Mouse (Mus musculus) MEL (cell line): Measurements from ENCODE around the gene Ppp2r5a. TPM values are rescaled to one million over a fixed set of nuclear protein-coding genes. Genes with fewer than 3 reads are reported as not detected.

Experiments used
- DNase-seq: peaks from one replicate; pipeline ENCODE4 v3.0.0; 2011; ENCODE audit warnings: low read depth, low spot score
- H3K27ac ChIP-seq: 2 replicates; pipeline ENCODE4 v1.5.1; 2012; ENCODE audit warnings: low read depth, mild to moderate bottlenecking, control low read depth, low read length, moderate library complexity; ENCODE audit not compliant: control insufficient read depth
- H3K27me3 ChIP-seq, 2 experiments: fragments of 150-350 bp in 1 of 2; sonication (generic) in 1 of 2; 2 replicates each; pipeline ENCODE4 v1.6.1; 2012; ENCODE audit warnings: low read length in 2 of 2, mild to moderate bottlenecking in 2 of 2, improper control_type of control experiment in 1 of 2, moderate library complexity in 1 of 2; ENCODE audit not compliant: insufficient read depth in 2 of 2, control insufficient read depth in 1 of 2
- H3K36me3 ChIP-seq, 2 experiments: 2 replicates each; pipeline ENCODE4 v1.6.1; 2012 to 2014; ENCODE audit warnings: low read length in 2 of 2, improper control_type of control experiment in 1 of 2, inconsistent platforms in 1 of 2, mild to moderate bottlenecking in 1 of 2; ENCODE audit not compliant: insufficient read depth in 2 of 2, control insufficient read depth in 1 of 2
- H3K4me1 ChIP-seq, 2 experiments: fragments of 150-350 bp in 1 of 2; sonication (generic) in 1 of 2; 2 replicates each; pipeline ENCODE4 v1.6.1; 2012; ENCODE audit warnings: low read length in 2 of 2, improper control_type of control experiment in 1 of 2, mild to moderate bottlenecking in 1 of 2; ENCODE audit not compliant: insufficient read depth in 2 of 2, control insufficient read depth in 1 of 2
- H3K4me3 ChIP-seq, 2 experiments: fragments of 150-350 bp in 1 of 2; sonication (generic) in 1 of 2; 2 replicates each; pipeline ENCODE4 v1.5.1; 2012; ENCODE audit warnings: low read depth in 2 of 2, low read length in 2 of 2, mild to moderate bottlenecking in 2 of 2, moderate library complexity in 2 of 2, control low read depth in 1 of 2, improper control_type of control experiment in 1 of 2; ENCODE audit not compliant: control insufficient read depth in 1 of 2, insufficient read depth in 1 of 2
- H3K79me2 ChIP-seq: 2 replicates; pipeline ENCODE4 v1.6.1; 2012; ENCODE audit warnings: mild to moderate bottlenecking, low read length, moderate library complexity; ENCODE audit not compliant: control insufficient read depth, poor library complexity, insufficient read depth
- H3K9ac ChIP-seq: 2 replicates; pipeline ENCODE4 v1.6.1; 2012; ENCODE audit warnings: low read depth, mild to moderate bottlenecking, control low read depth, low read length, moderate library complexity; ENCODE audit not compliant: control insufficient read depth, poor library complexity, severe bottlenecking
- H3K9me3 ChIP-seq: fragments of 150-350 bp; sonication (generic); replicated peaks from 2 replicates; pipeline ENCODE4 v1.6.1; 2012; ENCODE audit warnings: mild to moderate bottlenecking, low read length, improper control_type of control experiment, moderate library complexity; ENCODE audit not compliant: insufficient read depth
- CHD2 ChIP-seq: IDR thresholded peaks from 2 replicates; pipeline ENCODE4 v1.6.1; 2011; ENCODE audit warnings: low read length, improper control_type of control experiment
- CTCF ChIP-seq, 3 experiments: IDR thresholded peaks in 2 of 3; conservative IDR thresholded peaks in 1 of 3; 2 replicates each; pipeline ENCODE4 v1.5.1; 2011 to 2012; ENCODE audit warnings: low read length in 3 of 3, low read depth in 2 of 3, mild to moderate bottlenecking in 2 of 3, improper control_type of control experiment in 1 of 3, inconsistent platforms in 1 of 3, mixed read lengths in 1 of 3, moderate library complexity in 1 of 3; ENCODE audit not compliant: control insufficient read depth in 1 of 3, insufficient read depth in 1 of 3, poor library complexity in 1 of 3, severe bottlenecking in 1 of 3
- E2F4 ChIP-seq: IDR thresholded peaks from 2 replicates; pipeline ENCODE4 v1.6.1; 2011; ENCODE audit warnings: low read depth, low read length, improper control_type of control experiment, borderline replicate concordance
- ELF1 ChIP-seq: IDR thresholded peaks from 2 replicates; pipeline ENCODE4 v1.6.1; 2014; ENCODE audit warnings: low read depth, mild to moderate bottlenecking, inconsistent platforms, low read length, improper control_type of control experiment, moderate library complexity
- EP300 ChIP-seq, 2 experiments: IDR thresholded peaks; 2 replicates each; pipeline ENCODE4 v1.6.1; 2011; ENCODE audit warnings: improper control_type of control experiment in 2 of 2, low read length in 2 of 2, low read depth in 1 of 2, mild to moderate bottlenecking in 1 of 2
- HCFC1 ChIP-seq: IDR thresholded peaks from 2 replicates; pipeline ENCODE4 v1.6.1; 2012; ENCODE audit warnings: low read depth, mild to moderate bottlenecking, inconsistent platforms, low read length, improper control_type of control experiment, moderate library complexity
- JUND ChIP-seq: IDR thresholded peaks from 2 replicates; pipeline ENCODE4 v1.6.1; 2011; ENCODE audit warnings: low read depth, mild to moderate bottlenecking, improper control_type of control experiment, low read length
- MAFK ChIP-seq: IDR thresholded peaks from 2 replicates; pipeline ENCODE4 v1.6.1; 2011; ENCODE audit warnings: low read depth, mild to moderate bottlenecking, low read length, improper control_type of control experiment, borderline replicate concordance
- MAX ChIP-seq: IDR thresholded peaks from 2 replicates; pipeline ENCODE4 v1.6.1; 2011; ENCODE audit warnings: low read length, improper control_type of control experiment
- MAZ ChIP-seq: IDR thresholded peaks from 2 replicates; pipeline ENCODE4 v1.6.1; 2012; ENCODE audit warnings: low read depth, mild to moderate bottlenecking, inconsistent platforms, low read length, improper control_type of control experiment
- MEF2A ChIP-seq: IDR thresholded peaks from 2 replicates; pipeline ENCODE4 v1.6.1; 2014; ENCODE audit warnings: low read depth, mild to moderate bottlenecking, inconsistent platforms, low read length, improper control_type of control experiment; ENCODE audit not compliant: poor library complexity, insufficient replicate concordance, severe bottlenecking; ENCODE audit errors: extremely low read depth
- MXI1 ChIP-seq: IDR thresholded peaks from 2 replicates; pipeline ENCODE4 v1.6.1; 2011; ENCODE audit warnings: mild to moderate bottlenecking, low read depth, low read length, improper control_type of control experiment
- MYB ChIP-seq: IDR thresholded peaks from 2 replicates; pipeline ENCODE4 v1.6.1; 2011; ENCODE audit warnings: mild to moderate bottlenecking, low read depth, low read length, improper control_type of control experiment
- POLR2A ChIP-seq, 2 experiments: IDR thresholded peaks; 2 replicates each; pipeline ENCODE4 v1.6.1; 2011 to 2012; ENCODE audit warnings: low read length in 2 of 2, mild to moderate bottlenecking in 2 of 2, control low read depth in 1 of 2, improper control_type of control experiment in 1 of 2, low read depth in 1 of 2, moderate library complexity in 1 of 2; ENCODE audit not compliant: control insufficient read depth in 1 of 2, insufficient read depth in 1 of 2, poor library complexity in 1 of 2
- POLR2AphosphoS5 ChIP-seq: IDR thresholded peaks from 2 replicates; pipeline ENCODE4 v1.6.1; 2012; ENCODE audit warnings: low read depth, borderline replicate concordance, mild to moderate bottlenecking, inconsistent platforms, low read length, moderate library complexity, mixed read lengths
- RAD21 ChIP-seq: IDR thresholded peaks from 2 replicates; pipeline ENCODE4 v1.6.1; 2011; ENCODE audit warnings: mild to moderate bottlenecking, low read depth, low read length, improper control_type of control experiment
- TAL1 ChIP-seq: IDR thresholded peaks from 2 replicates; pipeline ENCODE4 v1.6.1; 2012; ENCODE audit warnings: mild to moderate bottlenecking, inconsistent platforms, low read length, moderate library complexity, mixed read lengths
- TBP ChIP-seq: IDR thresholded peaks from 2 replicates; pipeline ENCODE4 v1.8.0; 2011; ENCODE audit warnings: low read depth, low read length, improper control_type of control experiment
- USF2 ChIP-seq, 2 experiments: IDR thresholded peaks; 2 replicates each; pipeline ENCODE4 v1.6.1; 2011 to 2012; ENCODE audit warnings: improper control_type of control experiment in 2 of 2, low read length in 2 of 2, borderline replicate concordance in 1 of 2, inconsistent platforms in 1 of 2, low read depth in 1 of 2, mild to moderate bottlenecking in 1 of 2; ENCODE audit not compliant: insufficient read depth in 1 of 2
- polyA plus RNA-seq, 2 experiments: library from polyadenylated mRNA; stranded (reverse) in 1 of 2; unstranded in 1 of 2; fragments of >175 nt in 1 of 2; fragments of >200 nt in 1 of 2; gene quantifications; 2 replicates each; pipeline versions ENCODE4 v1.2.1 to v1.2.4; 2012; ENCODE audit warnings: low replicate concordance in 2 of 2, low read depth in 1 of 2; ENCODE audit not compliant: insufficient read length in 2 of 2, insufficient read depth in 1 of 2, missing spikeins in 1 of 2
- total RNA-seq: library from RNA; depleted of rRNA; stranded (reverse); fragments of 300-350 nt; gene quantifications from 2 replicates; pipeline ENCODE4 v1.2.3, GENCODE M21; 2012

The Ppp2r5a gene
- total and polyA plus RNA-seq, 3 experiments: 46.6 to 48.6 TPM; not detected in 1

GRCm38 (mm10) chr1:191417111-191417510 lies 14.0 kb upstream of the Ppp2r5a start:
- Histone ChIP-seq H3K27ac (no peak overlapping the region), H3K9ac (no peak overlapping the region), H3K4me1 (peaks cover 17 to 26% of the 10 kb centered on the region in 2 experiments), H3K4me3 (no peak overlapping the region), H3K36me3 (peaks cover 0 to 15% of the 10 kb centered on the region in 2 experiments; a peak in 2 of 4 replicates), H3K9me3 (no peaks in the 10 kb centered on the region), H3K27me3 (no peaks in the 10 kb centered on the region), H3K79me2 (no peaks in the 10 kb centered on the region)
- no peak for TF ChIP-seq E2F4
- no peak for TF ChIP-seq POLR2AphosphoS5
- TF ChIP-seq TAL1: no peak
- TF ChIP-seq CHD2: no peak
- no peak for TF ChIP-seq HCFC1
- TF ChIP-seq MYB: no peak
- TF ChIP-seq JUND: no peak
- TF ChIP-seq MEF2A: no peak
- TF ChIP-seq ELF1: no peak
- TF ChIP-seq USF2 (IDR thresholded peaks at IDR 0.05; ENCODE audit: borderline replicate concordance in 1 of 2, insufficient read depth in 1 of 2, low read depth in 1 of 2, low read length in 2 of 2): no peak
- TF ChIP-seq MAZ: no peak
- TF ChIP-seq TBP: no peak
- no peak for TF ChIP-seq POLR2A (IDR thresholded peaks at IDR 0.05; ENCODE audit: control insufficient read depth in 1 of 2, insufficient read depth in 1 of 2, low read depth in 1 of 2, low read length in 2 of 2, poor library complexity in 1 of 2)
- no peak for TF ChIP-seq EP300 (IDR thresholded peaks at IDR 0.05; ENCODE audit: low read depth in 1 of 2, low read length in 2 of 2)
- no peak for TF ChIP-seq CTCF (IDR thresholded peaks at IDR 0.05 in 2 of 3, conservative IDR thresholded peaks at IDR 0.05 in 1 of 3; ENCODE audit: control insufficient read depth in 1 of 3, insufficient read depth in 1 of 3, low read depth in 2 of 3, low read length in 3 of 3, poor library complexity in 1 of 3, severe bottlenecking in 1 of 3)
- no peak for TF ChIP-seq MAX
- DNase-seq: no peak

GRCm38 (mm10) chr1:191416611-191417010 lies 13.5 kb upstream of the Ppp2r5a start:
- no peaks in the 10 kb centered on the region for H3K9me3 ChIP-seq
- no peak overlapping the region for H3K4me3 ChIP-seq
- peaks cover 0 to 10% of the 10 kb centered on the region in 2 experiments; a peak in 1 of 4 replicates for H3K36me3 ChIP-seq
- no peaks in the 10 kb centered on the region for H3K79me2 ChIP-seq
- DNase-seq: no peak
- TF ChIP-seq MAFK (no peak), RAD21 (no peak), ELF1 (no peak), MXI1 (no peak)
- H3K9ac ChIP-seq: no peak overlapping the region
- H3K4me1 ChIP-seq: peaks cover 12 to 21% of the 10 kb centered on the region in 2 experiments
- no peaks in the 10 kb centered on the region for H3K27me3 ChIP-seq
- no peak overlapping the region for H3K27ac ChIP-seq
